Mouse (Mus musculus): ENCODE results near the gene Ccdc181. TPM values are rescaled to one million over a fixed set of nuclear protein-coding genes. Genes with fewer than 3 reads are reported as not detected.
A peak's percentile ranks its signal among the peaks of the same experiment; 100 is the strongest.

Ccdc181 gene
- total RNA-seq, 2 experiments from 2014 or later, result 21.7 to 23.9 TPM

GRCm38 (mm10) chr1:164292040-164292439 is 16.7 kb downstream of the Ccdc181 start:
- no peak overlapping the region for H3K27ac ChIP-seq
- peak; percentile 24 for TF ChIP-seq CTCF (IDR thresholded peaks at IDR 0.05)
- H3K4me3 ChIP-seq, result no peak overlapping the region
- intact Hi-C loops (cut with DNase I), result no loop called here
- DNase-seq (ENCODE audit: extremely low spot score in 1 of 2, low spot score in 2 of 2), result no peak

- Histone ChIP-seq H3K27ac (no peak overlapping the region), H3K4me3 (no peak overlapping the region)
- no peak for TF ChIP-seq CTCF (IDR thresholded peaks at IDR 0.05)
- DNase-seq (ENCODE audit: extremely low spot score in 1 of 2, low spot score in 2 of 2), result no peak
- intact Hi-C loops (cut with DNase I), result no loop called here
Observed at GRCm38 (mm10) chr1:164294071-164294470, 18.7 kb downstream of the Ccdc181 start.

- intact Hi-C loops (cut with DNase I), result no loop called here
- H3K4me3 ChIP-seq, result no peak overlapping the region
- no peak for DNase-seq (ENCODE audit: extremely low spot score in 1 of 2, low spot score in 2 of 2)
- no peak overlapping the region for H3K27ac ChIP-seq
- no peak for TF ChIP-seq CTCF (IDR thresholded peaks at IDR 0.05)
Observed at GRCm38 (mm10) chr1:164296473-164296872, 21.1 kb downstream of the Ccdc181 start.

- H3K4me3 ChIP-seq, result no peak overlapping the region
- DNase-seq (ENCODE audit: extremely low spot score in 1 of 2, low spot score in 2 of 2), result no peak
- TF ChIP-seq CTCF (IDR thresholded peaks at IDR 0.05), result no peak
- no peak overlapping the region for H3K27ac ChIP-seq
- intact Hi-C loops (cut with DNase I), result no loop called here
Observed at GRCm38 (mm10) chr1:164301949-164302348, 26.6 kb downstream of the Ccdc181 start.

GRCm38 (mm10) chr1:164303821-164304220 is 28.4 kb downstream of the Ccdc181 start, which contains the start of gene Nme7:
Nme7 (plus strand) TSS chr1:164304121.
- Histone ChIP-seq H3K27ac (no peak within 1 kb of the TSS), H3K4me3 (no peak within 1 kb of the TSS)
- TF ChIP-seq CTCF (IDR thresholded peaks at IDR 0.05), result no peak
- intact Hi-C loops (cut with DNase I), result no loop called here
- no peak for DNase-seq (ENCODE audit: extremely low spot score in 1 of 2, low spot score in 2 of 2)

- intact Hi-C loops (cut with DNase I), result no loop called here
- H3K27ac ChIP-seq, result peak within 1 kb of the TSS; percentile 80
Observed at GRCm38 (mm10) chr1:164307124-164307751, 31.9 kb downstream of the Ccdc181 start, which contains the start of gene Blzf1. Blzf1 (minus strand) TSS chr1:164307489.

GRCm38 (mm10) chr1:164307922-164308321 is 32.5 kb downstream of the Ccdc181 start:
- Histone ChIP-seq H3K4me3 (peak overlapping the region; percentile 55), H3K27ac (peak overlapping the region; percentile 56)
- DNase-seq (ENCODE audit: extremely low spot score in 1 of 2, low spot score in 2 of 2), result no peak
- TF ChIP-seq CTCF (IDR thresholded peaks at IDR 0.05), result no peak; the same call in 1 of the 2 replicates
- intact Hi-C loops (cut with DNase I), result no loop called here

More at GRCm38 (mm10) chr1:164307124-164307751, 31.9 kb downstream of the Ccdc181 start, which contains the start of gene Blzf1:
- peak within 1 kb of the TSS; percentile 55 for H3K4me3 ChIP-seq
- no peak for TF ChIP-seq CTCF (IDR thresholded peaks at IDR 0.05)
- peak; percentile 96 for DNase-seq (ENCODE audit: extremely low spot score in 1 of 2, low spot score in 2 of 2)

GRCm38 (mm10) chr1:164314085-164314484 is 38.7 kb downstream of the Ccdc181 start:
- DNase-seq (ENCODE audit: extremely low spot score in 1 of 2, low spot score in 2 of 2), result no peak
- intact Hi-C loops (cut with DNase I), result loop anchor here (10.0 kb wide), 2 partner anchors 921 to 1011 kb away; partner anchors contain the start of gene Tiprl
- TF ChIP-seq CTCF (IDR thresholded peaks at IDR 0.05), result no peak

GRCm38 (mm10) chr1:164315266-164315665 is 39.9 kb downstream of the Ccdc181 start:
- TF ChIP-seq CTCF (IDR thresholded peaks at IDR 0.05), result peak; percentile 73
- intact Hi-C loops (cut with DNase I), result loop anchor here (5.0 to 10.0 kb wide), 5 partner anchors 122 to 1010 kb away; partner anchors contain the start of gene Tiprl
- Histone ChIP-seq H3K27ac (no peak overlapping the region), H3K4me3 (no peak overlapping the region)
- DNase-seq (ENCODE audit: extremely low spot score in 1 of 2, low spot score in 2 of 2), result no peak

More at GRCm38 (mm10) chr1:164314085-164314484, 38.7 kb downstream of the Ccdc181 start:
- Histone ChIP-seq H3K4me3 (no peak overlapping the region), H3K27ac (no peak overlapping the region)

GRCm38 (mm10) chr1:164316697-164317096 is 41.3 kb downstream of the Ccdc181 start:
- H3K4me3 ChIP-seq, result no peak overlapping the region
- no peak overlapping the region for H3K27ac ChIP-seq
- peak; percentile 89 for TF ChIP-seq CTCF (IDR thresholded peaks at IDR 0.05)
- DNase-seq (ENCODE audit: extremely low spot score in 1 of 2, low spot score in 2 of 2), result peak; percentile 77 to 85
- intact Hi-C loops (cut with DNase I), result loop anchor here (1.0 to 10.0 kb wide), 6 partner anchors 121 to 1008 kb away; partner anchors contain the start of gene Tiprl

GRCm38 (mm10) chr1:164317261-164317660 is 41.9 kb downstream of the Ccdc181 start:
- no peak for TF ChIP-seq CTCF (IDR thresholded peaks at IDR 0.05)
- DNase-seq (ENCODE audit: extremely low spot score in 1 of 2, low spot score in 2 of 2), result no peak
- Histone ChIP-seq H3K27ac (no peak overlapping the region), H3K4me3 (no peak overlapping the region)
- intact Hi-C loops (cut with DNase I), result loop anchor here (5.0 to 10.0 kb wide), 5 partner anchors 120 to 1008 kb away; partner anchors contain the start of gene Tiprl

GRCm38 (mm10) chr1:164318474-164318873 is 43.1 kb downstream of the Ccdc181 start:
- no peak for TF ChIP-seq CTCF (IDR thresholded peaks at IDR 0.05)
- Histone ChIP-seq H3K27ac (no peak overlapping the region), H3K4me3 (no peak overlapping the region)
- no peak for DNase-seq (ENCODE audit: extremely low spot score in 1 of 2, low spot score in 2 of 2)
- intact Hi-C loops (cut with DNase I), result loop anchor here (5.0 to 10.0 kb wide), 5 partner anchors 119 to 1006 kb away; partner anchors contain the start of gene Tiprl
